Mouse (Mus musculus) hindbrain, postnatal 0 days (tissue): ENCODE data around the gene Bicd2. TPM values are rescaled to one million over a fixed set of nuclear protein-coding genes. Genes with fewer than 3 reads are reported as not detected.

Source experiments
- ATAC-seq: fragments of 200-750 bp; cut with Nextera tagmentation; 2 replicates; pipeline ENCODE4 v1.8.0; 2017; ENCODE audit warnings: mild to moderate bottlenecking, moderate TSS enrichment, moderate library complexity
- DNase-seq: peaks from one replicate; pipeline ENCODE4 v3.0.0-alpha.2; 2015; ENCODE audit warnings: low spot score
- H3K27ac ChIP-seq: fragments of 300-500 bp; sonication (generic); 2 replicates; pipeline ENCODE4 v1.5.1; 2014; ENCODE audit warnings: mild to moderate bottlenecking
- H3K27me3 ChIP-seq: fragments of 300-500 bp; sonication (generic); 2 replicates; pipeline ENCODE4 v1.6.1; 2014; ENCODE audit warnings: low read length, mixed read lengths; ENCODE audit not compliant: insufficient read depth
- H3K36me3 ChIP-seq: fragments of 300-500 bp; sonication (generic); 2 replicates; pipeline ENCODE4 v1.6.1; 2014; ENCODE audit warnings: low read length, mixed read lengths; ENCODE audit not compliant: insufficient read depth
- H3K4me1 ChIP-seq: fragments of 300-500 bp; sonication (generic); 2 replicates; pipeline ENCODE4 v1.6.1; 2014; ENCODE audit warnings: antibody characterized with exemption, low read length, mixed read lengths; ENCODE audit not compliant: insufficient read depth
- H3K4me2 ChIP-seq: fragments of 300-500 bp; sonication (generic); 2 replicates; pipeline ENCODE4 v1.6.1; 2014; ENCODE audit warnings: low read depth, mild to moderate bottlenecking, low read length, moderate library complexity, mixed read lengths
- H3K4me3 ChIP-seq: fragments of 300-500 bp; sonication (generic); 2 replicates; pipeline ENCODE4 v1.5.1; 2014; ENCODE audit warnings: low read length
- H3K9ac ChIP-seq: fragments of 300-500 bp; sonication (generic); replicated peaks from 2 replicates; pipeline ENCODE4 v1.6.1; 2014; ENCODE audit warnings: mild to moderate bottlenecking, low read length, moderate library complexity, mixed read lengths
- H3K9me3 ChIP-seq: fragments of 300-500 bp; sonication (generic); 2 replicates; pipeline ENCODE4 v1.6.1; 2016; ENCODE audit warnings: low read length, mixed read lengths
- CTCF ChIP-seq: IDR thresholded peaks from 2 replicates; pipeline ENCODE4 v1.5.1; 2016; ENCODE audit warnings: antibody characterized with exemption, control low read depth, low read depth
- WGBS: fragments of 180-500 bp; shearing (Covaris S2); extraction: QIAGEN DNeasy Blood & Tissue Kit; methylation state at CpG from one replicate; pipeline ENCODE4 v1.1.7; 2014; 5-methylcytosine and 5-hydroxymethylcytosine counted together
- polyA plus RNA-seq: library from polyadenylated mRNA; unstranded; fragments of >200 nt; fragmentation: Nextera tagmentation; extraction: Ambion mirVana; gene quantifications from 2 replicates; pipeline ENCODE4 v1.2.1, GENCODE M21; 2015
- total RNA-seq: library from RNA; depleted of rRNA; stranded (reverse); fragments of >200 nt; gene quantifications from 2 replicates; pipeline ENCODE4 v1.2.3, GENCODE M21; 2014

The Bicd2 gene
- total and polyA plus RNA-seq, 2 experiments from 2014 or later: 25.1 to 51.2 TPM

GRCm38 (mm10) chr13:49316386-49317162 is 24.8 kb upstream of the Bicd2 start:
- Histone ChIP-seq H3K27me3 (no peaks in the 10 kb centered on the region), H3K4me3 (no peak overlapping the region), H3K4me2 (0 out of 2 replicates have a peak overlapping the region, but pooled peaks have one; percentile 1), H3K4me1 (peaks cover 14% of the 10 kb centered on the region), H3K9ac (no peak overlapping the region), H3K36me3 (no peaks in the 10 kb centered on the region), H3K9me3 (no peaks in the 10 kb centered on the region), H3K27ac (peak overlapping the region; percentile 26; the same call in 1 of the 2 replicates)
- ATAC-seq: no peak
- DNase-seq: no peak
- TF ChIP-seq CTCF: no peak
- 27% methylated on average over 9 of the region's 9 CpGs for WGBS

GRCm38 (mm10) chr13:49317508-49317907 is 23.9 kb upstream of the Bicd2 start:
- H3K4me3 ChIP-seq: no peak overlapping the region
- H3K9ac ChIP-seq: no peak overlapping the region
- H3K9me3 ChIP-seq: no peaks in the 10 kb centered on the region
- TF ChIP-seq CTCF: no peak
- H3K4me2 ChIP-seq: no peak overlapping the region
- peaks cover 14% of the 10 kb centered on the region for H3K4me1 ChIP-seq
- H3K27me3 ChIP-seq: no peaks in the 10 kb centered on the region
- H3K36me3 ChIP-seq: no peaks in the 10 kb centered on the region
- WGBS: 61% methylated on average over 6 of the region's 6 CpGs
- no peak for DNase-seq
- no peak overlapping the region for H3K27ac ChIP-seq
- ATAC-seq: no peak

- Histone ChIP-seq H3K9ac (no peak overlapping the region), H3K36me3 (no peaks in the 10 kb centered on the region), H3K27ac (no peak overlapping the region), H3K4me3 (no peak overlapping the region), H3K9me3 (no peaks in the 10 kb centered on the region), H3K27me3 (no peaks in the 10 kb centered on the region), H3K4me2 (0 out of 2 replicates have a peak overlapping the region, but pooled peaks have one; percentile 1), H3K4me1 (peaks cover 14% of the 10 kb centered on the region)
- DNase-seq: no peak
- no peak for TF ChIP-seq CTCF
- 85% methylated on average over 7 of the region's 7 CpGs for WGBS
- ATAC-seq: no peak
Observed at GRCm38 (mm10) chr13:49317914-49318313, 23.5 kb upstream of the Bicd2 start.

GRCm38 (mm10) chr13:49320040-49320439 is 21.3 kb upstream of the Bicd2 start, which contains the start of gene Fgd3:
Gene Fgd3, minus strand, starts transcription at chr13:49320311.
- Histone ChIP-seq H3K4me2 (peak within 1 kb of the TSS; percentile 53), H3K4me1 (peaks cover 14% of the 10 kb centered on the region), H3K36me3 (no peaks in the 10 kb centered on the region), H3K9me3 (no peaks in the 10 kb centered on the region), H3K27me3 (no peaks in the 10 kb centered on the region), H3K9ac (peak within 1 kb of the TSS; percentile 15; the same call in 1 of the 2 replicates), H3K4me3 (peak within 1 kb of the TSS; percentile 28), H3K27ac (no peak within 1 kb of the TSS; the same call in 1 of the 2 replicates)
- ATAC-seq (peak; percentile 95), DNase-seq (peak; percentile 88)
- WGBS: 6% methylated on average over 10 of the region's 10 CpGs
- no peak for TF ChIP-seq CTCF

GRCm38 (mm10) chr13:49320514-49320913 is 20.9 kb upstream of the Bicd2 start:
- peak; percentile 41 for ATAC-seq
- 30% methylated on average over 1 of the region's 1 CpGs for WGBS
- Histone ChIP-seq H3K27me3 (no peaks in the 10 kb centered on the region), H3K4me1 (peaks cover 14% of the 10 kb centered on the region), H3K9me3 (no peaks in the 10 kb centered on the region), H3K4me3 (peak overlapping the region; percentile 28), H3K4me2 (peak overlapping the region; percentile 53), H3K9ac (no peak overlapping the region), H3K27ac (no peak overlapping the region), H3K36me3 (no peaks in the 10 kb centered on the region)
- no peak for DNase-seq
- TF ChIP-seq CTCF: no peak

- H3K9me3 ChIP-seq: no peaks in the 10 kb centered on the region
- no peak overlapping the region for H3K27ac ChIP-seq
- H3K9ac ChIP-seq: no peak overlapping the region
- no peak for TF ChIP-seq CTCF
- H3K27me3 ChIP-seq: no peaks in the 10 kb centered on the region
- H3K4me1 ChIP-seq: peaks cover 14% of the 10 kb centered on the region
- H3K4me3 ChIP-seq: no peak overlapping the region
- no peak overlapping the region for H3K4me2 ChIP-seq
- H3K36me3 ChIP-seq: no peaks in the 10 kb centered on the region
- DNase-seq: no peak
- no peak for ATAC-seq
- whole genome bisulfite sequencing: 70% methylated on average over 3 of the region's 3 CpGs
Observed at GRCm38 (mm10) chr13:49321452-49321851, 19.9 kb upstream of the Bicd2 start.

GRCm38 (mm10) chr13:49322169-49322568 is 19.2 kb upstream of the Bicd2 start:
- Histone ChIP-seq H3K9me3 (no peaks in the 10 kb centered on the region), H3K9ac (no peak overlapping the region), H3K27me3 (no peaks in the 10 kb centered on the region), H3K4me3 (no peak overlapping the region), H3K36me3 (no peaks in the 10 kb centered on the region), H3K27ac (no peak overlapping the region), H3K4me1 (peaks cover 14% of the 10 kb centered on the region), H3K4me2 (no peak overlapping the region)
- DNase-seq (no peak), ATAC-seq (no peak)
- no peak for TF ChIP-seq CTCF
- WGBS: 69% methylated on average over 5 of the region's 5 CpGs
